Mouse (Mus musculus) spleen, postnatal 10 days (tissue): ENCODE measurements at regions not wholly inside any gene's neighbourhood (a gene's known extent, or its start where the extent isn't known, plus 50 kb on each side); places are given as distances from the start of the nearest gene placed in this dataset.

Experiments
- DNase-seq, 2 experiments: peaks; one replicate each; pipeline ENCODE4 v3.0.0; 2021 to 2022; ENCODE audit warnings: low spot score in 2 of 2

- DNase-seq = no peak
Measured at GRCm38 (mm10) chr11:48152219-48152618, 163.4 kb upstream of the Sgcd start.

- no peak for DNase-seq
Measured at GRCm38 (mm10) chr11:48133335-48133734, 144.6 kb upstream of the Sgcd start.

- DNase-seq = no peak
Measured at GRCm38 (mm10) chr11:48098063-48098462, 109.3 kb upstream of the Sgcd start.

GRCm38 (mm10) chr11:48097455-48097854 is 108.7 kb upstream of the Sgcd start:
- no peak for DNase-seq

- DNase-seq = no peak
Measured at GRCm38 (mm10) chr11:48067072-48067471, 78.3 kb upstream of the Sgcd start.

GRCm38 (mm10) chr11:48063719-48064118 is 75.0 kb upstream of the Sgcd start:
- no peak for DNase-seq

GRCm38 (mm10) chr11:48061501-48061900 is 72.7 kb upstream of the Sgcd start:
- DNase-seq = no peak

GRCm38 (mm10) chr11:48051156-48051866 is 62.5 kb upstream of the Sgcd start:
- no peak for DNase-seq

GRCm38 (mm10) chr11:48048311-48048710 is 59.5 kb upstream of the Sgcd start:
- no peak for DNase-seq
